ENCODE assay signal across 22 mouse cellular contexts in genomic region chr6:113947515-113947914, GRCm38 (mm10).
DNase-seq lines count a peak whose midpoint lies in the region; TF ChIP-seq lines count a peak whose summit lies in the region.
"Had no signal": no experiment of that assay in that cellular context is flagged by ENCODE, and none has a peak within 500 bp of the region (broad histone marks: within the 10 kb centered on the region; RNA-seq: fewer than 3 reads in every experiment).

No protein-coding gene starts in this region.

- DNase-seq in adrenal gland, postnatal 14 days: peak; percentile 34
- no peak for DNase-seq in adrenal gland, adult 18-20 months (ENCODE audit: low spot score in 2 of 2)
- peak; percentile 40 for DNase-seq in gastrocnemius, adult 2 months
- DNase-seq in gastrocnemius, postnatal 4 days (ENCODE audit: low spot score in 2 of 2): no peak
- peak; percentile 22 for DNase-seq in ZHBTc4 (ENCODE audit: low read depth, low spot score)
- peak; percentile 76 for DNase-seq in fat pad, adult 2 months (ENCODE audit: extremely low read depth, low read depth, low spot score)
- no peak for DNase-seq in embryonic facial prominence, embryonic 10.5 days (ENCODE audit: low spot score)
- DNase-seq in urinary bladder, postnatal 25 days (ENCODE audit: low spot score): no peak
- DNase-seq: B cell, adult 2 months; layer of hippocampus, postnatal 36 days; liver; lung, embryonic 14.5 days; right cerebral cortex, postnatal 4 days; thymus, postnatal 36 days had no signal

- intact Hi-C loops in gastrocnemius, adult 2 months (cut with DNase I): no loop called here

- no peaks in the 10 kb centered on the region for H3K4me1 ChIP-seq in embryonic facial prominence, embryonic 10.5 days
- H3K4me1 ChIP-seq: heart, embryonic 12.5 days; intestine, embryonic 15.5 days; kidney, embryonic 15.5 days; midbrain, embryonic 12.5 days had no signal

- H3K36me3 ChIP-seq in embryonic facial prominence, embryonic 10.5 days (replicated peaks): no peaks in the 10 kb centered on the region
- H3K36me3 ChIP-seq: forebrain, embryonic 15.5 days; heart, embryonic 12.5 days; intestine, embryonic 15.5 days; kidney, embryonic 15.5 days; midbrain, embryonic 12.5 days; neural tube, embryonic 15.5 days had no signal

- H3K27me3 ChIP-seq in embryonic facial prominence, embryonic 10.5 days (replicated peaks; ENCODE audit: low read depth, poor library complexity, severe bottlenecking): no peaks in the 10 kb centered on the region
- H3K27me3 ChIP-seq: forebrain, embryonic 15.5 days; intestine, embryonic 15.5 days; neural tube, embryonic 15.5 days had no signal

- no peak for TF ChIP-seq CTCF in gastrocnemius, adult 2 months (IDR thresholded peaks at IDR 0.05)

- H3K4me3 ChIP-seq in gastrocnemius, adult 2 months: no peak overlapping the region
- no peak overlapping the region for H3K4me3 ChIP-seq in embryonic facial prominence, embryonic 10.5 days
- H3K4me3 ChIP-seq: forebrain, embryonic 15.5 days; heart, embryonic 12.5 days; intestine, embryonic 15.5 days; kidney, embryonic 15.5 days; midbrain, embryonic 12.5 days; neural tube, embryonic 15.5 days had no signal

- WGBS in embryonic facial prominence, embryonic 10.5 days: 88% methylated on average over 8 of the region's 8 CpGs

- H3K9me3 ChIP-seq in embryonic facial prominence, embryonic 10.5 days: no peaks in the 10 kb centered on the region
- H3K9me3 ChIP-seq: forebrain, embryonic 15.5 days; intestine, embryonic 15.5 days; kidney, embryonic 15.5 days; midbrain, embryonic 12.5 days; neural tube, embryonic 15.5 days had no signal

- no peak overlapping the region for H3K27ac ChIP-seq in gastrocnemius, adult 2 months
- H3K27ac ChIP-seq in embryonic facial prominence, embryonic 10.5 days (replicated peaks): no peak overlapping the region
- H3K27ac ChIP-seq: forebrain, embryonic 15.5 days; hindbrain, embryonic 14.5 days; intestine, embryonic 15.5 days; kidney, embryonic 15.5 days; macrophage; midbrain, embryonic 12.5 days; neural tube, embryonic 15.5 days had no signal

Comparison
In these comparisons a context has a peak if more than half of its experiments do, and no peak if none do; other contexts are left out.
1. DNase-seq: peak in adrenal gland, postnatal 14 days (single experiment), gastrocnemius, adult 2 months (single experiment), ZHBTc4 (single experiment) and fat pad, adult 2 months (single experiment); none in adrenal gland, adult 18-20 months (0 of 2), gastrocnemius, postnatal 4 days (0 of 2), embryonic facial prominence, embryonic 10.5 days (single experiment) and urinary bladder, postnatal 25 days (single experiment).